Comparison of ENCODE assay signal across 30 mouse cellular contexts in genomic region chr4:119638656-119639055, GRCm38 (mm10). TPM values are rescaled to one million over a fixed set of nuclear protein-coding genes. Genes with fewer than 3 reads are reported as not detected.
"Had no signal": no experiment of that assay in that cellular context is flagged by ENCODE, and none has a peak within 500 bp of the region (broad histone marks: within the 10 kb centered on the region; RNA-seq: fewer than 3 reads in every experiment).

No protein-coding gene starts in this region.

- ATAC-seq: lung, postnatal 0 days; midbrain, embryonic 15.5 days had no signal

- H3K27me3 ChIP-seq: kidney, embryonic 15.5 days; liver, embryonic 13.5 days; midbrain, embryonic 12.5 days; midbrain, embryonic 15.5 days; neural tube, embryonic 12.5 days; neural tube, embryonic 15.5 days; stomach, embryonic 15.5 days had no signal

- H3K36me3 ChIP-seq: kidney, embryonic 15.5 days; liver, embryonic 13.5 days; midbrain, embryonic 12.5 days; midbrain, embryonic 15.5 days; neural tube, embryonic 12.5 days; neural tube, embryonic 15.5 days; stomach, embryonic 15.5 days had no signal

- H3K4me2 ChIP-seq: kidney, embryonic 15.5 days; liver, embryonic 13.5 days; lung, embryonic 14.5 days; midbrain, embryonic 12.5 days; midbrain, embryonic 15.5 days; neural tube, embryonic 12.5 days; neural tube, embryonic 15.5 days; stomach, embryonic 15.5 days had no signal

- H3K27ac ChIP-seq: left cerebral cortex, adult 2 months; liver, embryonic 13.5 days; macrophage; midbrain, embryonic 12.5 days; midbrain, embryonic 15.5 days; neural tube, embryonic 12.5 days; neural tube, embryonic 15.5 days; stomach, embryonic 15.5 days had no signal

- H3K4me3 ChIP-seq: kidney, embryonic 15.5 days; left cerebral cortex, adult 2 months; liver, embryonic 13.5 days; midbrain, embryonic 12.5 days; midbrain, embryonic 15.5 days; neural tube, embryonic 12.5 days; neural tube, embryonic 15.5 days; stomach, embryonic 15.5 days had no signal

- H3K9me3 ChIP-seq: liver, embryonic 13.5 days; midbrain, embryonic 12.5 days; midbrain, embryonic 15.5 days; neural tube, embryonic 15.5 days; stomach, embryonic 15.5 days had no signal

- H3K9ac ChIP-seq: kidney, embryonic 15.5 days; liver, embryonic 13.5 days; lung, embryonic 14.5 days; midbrain, embryonic 12.5 days; midbrain, embryonic 15.5 days; neural tube, embryonic 12.5 days; neural tube, embryonic 15.5 days; stomach, embryonic 15.5 days had no signal

- DNase-seq: kidney, adult 8-10 months; kidney, postnatal 10 days; kidney, postnatal 36 days; layer of hippocampus, postnatal 36 days; liver, embryonic 13.5 days; lung, embryonic 14.5 days; right cerebral cortex, adult 18-20 months; right cerebral cortex, postnatal 14 days; right cerebral cortex, postnatal 4 days; spleen, adult 18-20 months; thymus, adult 2 months; thymus, postnatal 14 days; thymus, postnatal 4 days had no signal

- H3K4me1 ChIP-seq: midbrain, embryonic 12.5 days had no signal

RNA-seq across cellular contexts. Expression of gene Guca2a, which starts 1.2 kb away (rescaled TPM):
- total RNA-seq: layer of hippocampus, adult 8-10 months; layer of hippocampus, postnatal 10 days; layer of hippocampus, postnatal 36 days; left cerebral cortex, adult 2 months; left cerebral cortex, postnatal 10 days; left cerebral cortex, postnatal 36 days; liver, adult 2 months; megakaryocyte, adult 5-6 weeks had no signal
- polyA plus RNA-seq: limb, embryonic 11.5 days; limb, embryonic 14.5 days; liver, embryonic 13.5 days; macrophage; midbrain, embryonic 12.5 days; midbrain, embryonic 15.5 days; neural tube, embryonic 12.5 days; neural tube, embryonic 15.5 days had no signal

RNA-seq across cellular contexts. Expression of gene Guca2b, which starts 20.1 kb away (rescaled TPM):
- total RNA-seq: layer of hippocampus, adult 8-10 months; layer of hippocampus, postnatal 10 days; layer of hippocampus, postnatal 36 days; left cerebral cortex, adult 2 months; left cerebral cortex, postnatal 10 days; left cerebral cortex, postnatal 36 days; liver, adult 2 months; megakaryocyte, adult 5-6 weeks had no signal
- polyA plus RNA-seq: limb, embryonic 11.5 days; limb, embryonic 14.5 days; liver, adult 2 months; liver, embryonic 13.5 days; lung, embryonic 14.5 days; lung, postnatal 0 days; macrophage; midbrain, embryonic 12.5 days; midbrain, embryonic 15.5 days; neural tube, embryonic 12.5 days; neural tube, embryonic 15.5 days had no signal
